ENCODE assay signal across 31 mouse cellular contexts in the genomic region with DNA sequence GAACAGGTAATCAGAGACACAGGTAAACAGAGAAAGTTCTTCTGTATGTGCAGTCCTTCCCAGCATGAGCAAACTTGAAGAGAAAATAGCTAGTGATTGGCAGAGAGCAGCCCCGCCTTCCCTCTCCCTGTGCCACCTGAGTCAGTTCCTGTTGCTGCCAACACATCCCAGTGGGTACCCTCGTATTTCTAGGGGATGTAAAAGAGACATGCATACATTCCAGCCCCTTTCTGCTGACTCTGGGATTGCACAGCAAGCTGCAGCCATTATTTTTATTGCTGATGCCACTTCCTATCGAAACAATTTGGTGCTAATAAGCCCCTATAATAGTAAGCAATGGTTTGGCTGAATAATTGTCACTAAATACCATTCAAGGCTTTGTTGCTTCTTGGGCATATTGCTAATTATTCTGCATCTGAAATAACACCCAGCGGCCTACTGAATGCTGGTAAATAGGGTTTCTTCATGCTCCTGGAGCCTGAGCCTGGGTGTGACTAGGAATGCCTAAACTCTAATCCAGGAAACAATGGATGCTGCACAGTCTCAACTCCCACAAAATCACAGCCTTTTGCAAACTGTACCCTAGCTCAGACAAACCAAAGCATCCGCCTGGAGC.
A peak's percentile ranks its signal among the peaks of the same experiment; 100 is the strongest.
DNase-seq lines count a peak whose midpoint lies in the region; ATAC-seq and TF ChIP-seq lines count a peak whose summit lies in the region.
"Had no signal": no experiment of that assay in that cellular context is flagged by ENCODE, and none has a peak within 500 bp of the region (broad histone marks: within the 10 kb centered on the region; RNA-seq: fewer than 3 reads in every experiment).

No protein-coding gene starts in this region.

- H3K27me3 ChIP-seq in forebrain, embryonic 14.5 days (replicated peaks; ENCODE audit: control insufficient read depth, insufficient read depth, low read length), result no peaks in the 10 kb centered on the region
- no peaks in the 10 kb centered on the region for H3K27me3 ChIP-seq in forebrain, embryonic 12.5 days
- no peaks in the 10 kb centered on the region for H3K27me3 ChIP-seq in stomach, postnatal 0 days (ENCODE audit: control insufficient read depth, insufficient read depth, low read length)
- H3K27me3 ChIP-seq: embryonic facial prominence, embryonic 13.5 days; heart, embryonic 15.5 days; kidney, embryonic 15.5 days; Patski had no signal

- intact Hi-C loops in left cerebral cortex, postnatal 36 days (cut with DNase I), result no loop called here
- intact Hi-C loops in heart, postnatal 10 days (cut with DNase I), result no loop called here

- peak; percentile 58 for DNase-seq in forebrain, embryonic 14.5 days (ENCODE audit: low spot score)
- DNase-seq in left cerebral cortex, adult 11 months (ENCODE audit: low spot score), result peak; percentile 10
- no peak for DNase-seq in left cerebral cortex, postnatal 36 days (ENCODE audit: low spot score in 2 of 2)
- DNase-seq in brain, embryonic 18.5 days (ENCODE audit: low read depth, low spot score), result peak; percentile 22
- no peak for DNase-seq in heart, postnatal 10 days
- DNase-seq in stomach, postnatal 0 days (ENCODE audit: low spot score), result no peak
- DNase-seq: adrenal gland, adult 2 months; cerebellum, adult 11-12 months; cerebellum, adult 9-11 months; gastrocnemius, postnatal 25 days; heart, adult 11 months; heart, postnatal 36 days; kidney, adult 18-20 months; kidney, postnatal 36 days; layer of hippocampus, postnatal 36 days; liver; lung, adult 2 months; lung, postnatal 10 days; midbrain, embryonic 14.5 days had no signal

- H3K27ac ChIP-seq in forebrain, embryonic 14.5 days (ENCODE audit: low read depth, low read length), result no peak overlapping the region
- H3K27ac ChIP-seq in forebrain, embryonic 12.5 days, result no peak overlapping the region
- H3K27ac ChIP-seq in olfactory bulb, adult 2 months (ENCODE audit: insufficient read depth, low read depth, low read length), result no peak overlapping the region
- H3K27ac ChIP-seq in stomach, postnatal 0 days (replicated peaks), result no peak overlapping the region
- H3K27ac ChIP-seq: embryonic facial prominence, embryonic 13.5 days; heart, embryonic 10.5 days; heart, embryonic 15.5 days; hindbrain, embryonic 14.5 days; kidney, embryonic 15.5 days; liver, embryonic 14.5 days; macrophage had no signal

- no peaks in the 10 kb centered on the region for H3K9me3 ChIP-seq in forebrain, embryonic 14.5 days (replicated peaks; ENCODE audit: control insufficient read depth, low read length)
- no peaks in the 10 kb centered on the region for H3K9me3 ChIP-seq in forebrain, embryonic 12.5 days
- no peaks in the 10 kb centered on the region for H3K9me3 ChIP-seq in stomach, postnatal 0 days (ENCODE audit: control insufficient read depth, low read length)
- H3K9me3 ChIP-seq: embryonic facial prominence, embryonic 13.5 days; heart, embryonic 10.5 days; heart, embryonic 15.5 days; kidney, embryonic 15.5 days had no signal

- no peaks in the 10 kb centered on the region for H3K36me3 ChIP-seq in forebrain, embryonic 14.5 days (ENCODE audit: control insufficient read depth, insufficient read depth, low read length)
- no peaks in the 10 kb centered on the region for H3K36me3 ChIP-seq in forebrain, embryonic 12.5 days (replicated peaks)
- no peaks in the 10 kb centered on the region for H3K36me3 ChIP-seq in stomach, postnatal 0 days (ENCODE audit: control insufficient read depth, insufficient read depth, low read length)
- H3K36me3 ChIP-seq: embryonic facial prominence, embryonic 13.5 days; heart, embryonic 10.5 days; heart, embryonic 15.5 days; kidney, embryonic 15.5 days had no signal

- 32% methylated on average over 5 of the region's 5 CpGs for WGBS in forebrain, embryonic 14.5 days
- 65% methylated on average over 5 of the region's 5 CpGs for WGBS in forebrain, embryonic 12.5 days
- 30% methylated on average over 5 of the region's 5 CpGs for WGBS in olfactory bulb, adult 2 months
- WGBS in stomach, postnatal 0 days, result 72% methylated on average over 5 of the region's 5 CpGs

- peak; percentile 78 for ATAC-seq in forebrain, embryonic 14.5 days
- no peak for ATAC-seq in forebrain, embryonic 12.5 days (ENCODE audit: low FRiP score)
- no peak for ATAC-seq in stomach, postnatal 0 days (ENCODE audit: low FRiP score, low TSS enrichment)
- ATAC-seq: activated CD4-positive, CD25-positive, alpha-beta regulatory T cell, adult 4 months; inflammation-experienced regulatory T-cells, adult 6 months; Patski had no signal

- no peak for TF ChIP-seq POLR2A in olfactory bulb, adult 2 months (IDR thresholded peaks at IDR 0.05; ENCODE audit: insufficient read depth, low read depth, low read length)

- no peak overlapping the region for H3K4me2 ChIP-seq in forebrain, embryonic 14.5 days (ENCODE audit: low read length)
- H3K4me2 ChIP-seq in forebrain, embryonic 12.5 days, result no peak overlapping the region
- no peak overlapping the region for H3K4me2 ChIP-seq in stomach, postnatal 0 days (replicated peaks; ENCODE audit: low read depth)
- H3K4me2 ChIP-seq: embryonic facial prominence, embryonic 13.5 days; heart, embryonic 15.5 days; hindbrain, embryonic 14.5 days; kidney, embryonic 15.5 days had no signal

- no peak for TF ChIP-seq EP300 in stomach, postnatal 0 days (optimal IDR thresholded peaks at IDR 0.05)

- no peaks in the 10 kb centered on the region for H3K4me1 ChIP-seq in forebrain, embryonic 14.5 days (ENCODE audit: control insufficient read depth, insufficient read depth, low read length)
- no peaks in the 10 kb centered on the region for H3K4me1 ChIP-seq in forebrain, embryonic 12.5 days
- H3K4me1 ChIP-seq in olfactory bulb, adult 2 months (ENCODE audit: control insufficient read depth, insufficient read depth, low read length), result peaks cover 5% of the 10 kb centered on the region
- H3K4me1 ChIP-seq in stomach, postnatal 0 days (replicated peaks; ENCODE audit: control insufficient read depth, insufficient read depth), result no peaks in the 10 kb centered on the region
- H3K4me1 ChIP-seq: embryonic facial prominence, embryonic 13.5 days; heart, embryonic 10.5 days; heart, embryonic 15.5 days; kidney, embryonic 15.5 days had no signal

- peak; percentile 33; the same call in 1 of the 2 replicates for TF ChIP-seq CTCF in olfactory bulb, adult 2 months (IDR thresholded peaks at IDR 0.05; ENCODE audit: insufficient read depth, low read depth, low read length)
- no peak for TF ChIP-seq CTCF in stomach, postnatal 0 days (IDR thresholded peaks at IDR 0.05; ENCODE audit: low read depth)

- H3K4me3 ChIP-seq in forebrain, embryonic 14.5 days (ENCODE audit: low read depth, low read length), result no peak overlapping the region
- no peak overlapping the region for H3K4me3 ChIP-seq in forebrain, embryonic 12.5 days (replicated peaks)
- H3K4me3 ChIP-seq in olfactory bulb, adult 2 months (ENCODE audit: insufficient read depth, low read depth, low read length), result no peak overlapping the region
- no peak overlapping the region for H3K4me3 ChIP-seq in stomach, postnatal 0 days (ENCODE audit: low read depth, low read length)
- H3K4me3 ChIP-seq: embryonic facial prominence, embryonic 13.5 days; heart, embryonic 10.5 days; heart, embryonic 15.5 days; kidney, embryonic 15.5 days had no signal

- no peak overlapping the region for H3K9ac ChIP-seq in forebrain, embryonic 14.5 days (ENCODE audit: low read length)
- H3K9ac ChIP-seq in forebrain, embryonic 12.5 days, result no peak overlapping the region
- no peak overlapping the region for H3K9ac ChIP-seq in stomach, postnatal 0 days (ENCODE audit: low read length)
- H3K9ac ChIP-seq: embryonic facial prominence, embryonic 13.5 days; heart, embryonic 15.5 days; hindbrain, embryonic 14.5 days; kidney, embryonic 15.5 days; liver, embryonic 14.5 days had no signal

Comparison
In these comparisons a context has a peak if more than half of its experiments do, and no peak if none do; other contexts are left out.
1. DNase-seq: peak in forebrain, embryonic 14.5 days (single experiment), left cerebral cortex, adult 11 months (single experiment) and brain, embryonic 18.5 days (single experiment); none in left cerebral cortex, postnatal 36 days (0 of 2), heart, postnatal 10 days (0 of 2) and stomach, postnatal 0 days (single experiment).